Mouse (Mus musculus) adrenal gland, adult (tissue): Measurements from ENCODE around the gene Rapsn.

Experiments used
- DNase-seq, 2 experiments: peaks; one replicate each; pipeline ENCODE4 v3.0.0; 2022 to 2023; ENCODE audit warnings: low spot score in 1 of 2; ENCODE audit not compliant: inconsistent age in 2 of 2

Rapsn gene

DNA sequence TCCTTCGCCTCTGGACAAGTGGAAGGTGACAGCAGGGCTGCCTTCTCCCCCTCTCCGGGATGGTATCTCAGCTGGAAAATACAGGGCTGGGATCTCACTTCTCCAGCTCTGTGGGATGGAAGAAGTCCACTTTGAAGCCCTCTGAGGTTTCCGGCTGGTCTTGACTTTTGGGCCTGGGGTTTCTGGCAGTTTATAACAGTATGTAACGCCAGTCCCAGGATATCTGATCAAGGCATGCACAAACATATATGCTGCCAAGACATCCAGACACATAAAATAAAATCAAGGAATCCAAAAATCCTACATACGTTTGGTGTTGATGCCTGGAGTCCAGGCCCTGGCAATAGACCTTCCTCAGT is 43.6 kb downstream of the Rapsn start:
- DNase-seq: no peak

DNA sequence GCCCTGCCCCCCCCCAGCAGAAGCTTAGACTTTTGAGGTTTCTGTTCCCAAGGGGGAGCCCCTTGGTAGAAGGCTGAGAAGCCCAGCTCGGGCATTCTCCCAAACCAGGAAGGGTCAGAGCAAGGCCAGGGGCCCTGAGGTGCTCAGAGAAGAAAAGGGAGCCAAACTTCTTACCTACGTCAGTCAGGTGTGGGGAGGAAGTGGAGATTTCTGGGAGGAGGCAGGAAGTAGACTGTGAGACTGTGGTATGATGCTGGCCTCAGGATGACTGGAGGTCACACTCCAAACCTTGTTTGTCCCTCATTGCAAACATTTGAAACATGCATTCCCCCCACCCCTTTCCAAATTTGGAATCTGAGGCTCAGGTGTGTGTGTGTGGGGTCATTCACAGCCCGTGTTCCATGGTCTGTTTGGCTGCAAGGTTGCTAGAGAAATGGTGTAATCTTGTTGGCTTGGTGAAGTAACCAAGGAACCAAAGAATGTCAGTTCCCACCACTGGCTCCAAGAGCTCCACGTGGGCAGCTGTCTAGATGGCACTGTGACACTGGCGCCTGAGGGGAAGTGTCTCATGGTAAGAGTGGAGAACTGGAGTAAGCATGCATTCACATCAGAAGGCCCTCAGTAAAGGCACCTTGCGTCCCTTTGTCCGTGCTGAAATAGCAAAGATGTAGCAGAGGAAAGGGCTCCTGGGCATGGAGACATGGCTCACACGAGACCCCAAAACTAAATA is 45.5 kb downstream of the Rapsn start:
- DNase-seq: peak in 1 of 2 experiments; percentile 35

DNA sequence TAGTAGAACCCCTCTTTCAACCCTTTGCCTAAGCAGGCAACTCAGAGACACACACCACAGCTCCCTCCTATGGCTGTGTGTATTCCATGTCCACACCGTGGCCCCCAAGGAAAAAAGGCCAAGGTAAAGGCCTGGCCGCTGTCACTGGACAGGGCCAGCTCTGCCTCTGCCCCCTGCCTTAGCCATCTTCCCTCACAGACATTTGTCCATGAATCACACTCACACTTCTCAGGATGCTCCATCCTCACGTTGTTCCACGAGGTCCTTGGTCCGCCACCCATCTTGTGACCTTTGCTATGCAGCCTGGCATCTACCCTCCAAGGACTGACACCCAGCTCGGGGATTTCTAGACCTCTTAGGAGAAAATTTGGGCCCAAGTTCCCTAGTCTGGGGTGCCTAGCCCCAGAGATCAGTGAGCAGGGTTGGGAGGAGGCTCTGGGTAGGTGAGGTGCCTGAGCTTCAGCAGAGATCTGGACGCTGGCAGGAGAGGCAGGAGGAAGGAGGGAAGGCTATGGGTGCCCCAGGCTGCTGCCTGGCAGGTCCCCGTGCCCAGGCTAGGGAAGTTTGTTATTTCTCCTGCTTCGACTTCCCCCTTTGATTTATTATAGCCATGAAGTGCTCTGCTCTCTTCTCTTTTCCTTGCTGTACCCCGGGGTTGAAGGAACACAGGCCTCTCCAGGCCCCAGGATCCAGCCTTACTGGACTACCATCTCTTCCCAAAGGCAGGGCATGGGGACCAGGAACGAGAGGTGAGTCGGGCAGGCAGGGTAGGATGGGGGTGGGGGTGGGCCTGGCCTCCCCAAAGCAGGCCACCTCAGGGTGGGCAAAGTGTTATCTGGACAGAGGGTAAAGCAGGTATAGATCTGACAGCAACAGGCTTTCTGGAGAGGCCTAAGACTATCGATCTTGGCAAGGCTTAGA is 46.6 kb downstream of the Rapsn start, which contains the start of gene Spi1:
TSS of gene Spi1 (plus strand) at position 616 of the 921 bp plus-strand sequence.
- DNase-seq: peak in 1 of 2 experiments; percentile 32

DNA sequence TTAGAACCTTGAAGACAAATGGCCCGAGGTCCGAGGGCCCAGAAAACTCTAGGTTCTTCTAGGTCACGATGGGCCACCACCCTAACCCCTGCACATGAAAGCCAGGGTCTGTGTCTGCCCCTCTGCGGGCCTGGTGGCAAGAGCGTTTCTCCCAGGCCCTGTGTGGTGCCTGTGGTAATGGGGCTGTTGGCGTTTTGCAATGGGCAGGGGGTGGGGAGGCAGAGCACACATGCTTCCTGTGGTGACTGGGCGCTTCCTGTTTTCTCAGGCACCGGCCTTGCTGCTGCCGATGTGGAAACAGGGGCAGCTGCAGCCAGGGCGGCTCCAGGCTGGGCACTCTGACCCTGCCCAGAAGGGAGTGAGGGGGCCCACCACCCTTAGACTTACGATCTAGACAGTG is 47.4 kb downstream of the Rapsn start:
- DNase-seq: peak; percentile 51 to 74

DNA sequence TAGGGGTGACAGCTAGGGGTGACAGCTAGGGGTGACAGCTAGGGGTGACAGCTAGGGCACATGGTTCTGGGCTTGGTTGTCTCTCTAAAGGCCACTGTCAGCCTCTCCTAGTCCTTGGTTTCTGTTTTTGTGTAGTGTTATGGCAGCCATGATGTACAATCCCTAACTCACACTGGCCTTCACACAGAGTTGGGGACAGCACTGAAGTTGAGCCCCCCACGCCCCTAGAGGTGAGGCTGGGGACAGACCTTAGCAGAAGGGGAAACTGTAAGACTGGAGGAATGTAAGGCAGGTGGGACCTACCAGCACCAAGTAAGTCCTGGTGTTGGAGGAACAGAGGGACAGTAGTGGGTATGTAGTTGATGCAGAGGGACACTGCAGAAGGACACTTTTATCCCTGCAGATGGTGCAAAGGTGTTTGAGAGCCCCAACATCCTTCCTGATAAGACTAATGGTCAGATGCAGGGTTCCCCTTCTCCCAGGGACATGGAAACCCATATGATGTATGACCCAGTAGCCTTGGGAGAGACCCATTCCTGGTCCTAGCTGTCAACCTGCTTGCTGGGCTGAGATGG is 48.0 kb downstream of the Rapsn start:
- DNase-seq: peak in 1 of 2 experiments; percentile 28

DNA sequence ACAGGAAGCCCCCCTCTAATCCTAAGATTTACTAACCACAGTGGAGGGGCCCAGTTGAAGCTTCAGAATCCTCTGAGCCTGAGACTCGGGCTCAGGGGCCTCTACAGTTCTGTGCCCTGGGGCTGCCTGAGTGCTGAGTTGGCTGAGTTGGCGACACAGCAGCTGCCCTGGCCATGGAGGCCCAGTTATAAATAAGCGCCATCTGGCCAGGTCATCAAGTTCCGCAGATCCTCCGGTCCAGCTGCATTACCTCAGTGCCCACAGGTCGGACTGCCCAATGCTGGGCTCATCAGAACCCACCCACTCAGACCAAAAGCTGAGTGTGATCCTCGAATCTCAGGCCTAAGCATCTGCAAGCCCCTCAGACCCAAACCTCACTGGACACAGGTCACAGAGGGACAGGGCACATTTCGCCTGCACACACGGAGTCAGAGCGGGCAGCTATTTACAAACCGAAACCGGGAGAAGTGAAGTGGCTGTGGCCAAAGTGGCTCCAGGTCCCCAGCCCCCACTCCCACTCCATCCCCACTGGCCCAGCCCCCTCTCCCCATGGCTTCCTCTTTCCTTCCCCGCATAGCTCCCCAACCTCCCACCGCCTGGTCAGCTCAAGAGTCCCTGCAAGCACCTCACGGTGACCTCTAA is 48.9 kb downstream of the Rapsn start:
- peak in 1 of 2 experiments; percentile 52 for DNase-seq

DNA sequence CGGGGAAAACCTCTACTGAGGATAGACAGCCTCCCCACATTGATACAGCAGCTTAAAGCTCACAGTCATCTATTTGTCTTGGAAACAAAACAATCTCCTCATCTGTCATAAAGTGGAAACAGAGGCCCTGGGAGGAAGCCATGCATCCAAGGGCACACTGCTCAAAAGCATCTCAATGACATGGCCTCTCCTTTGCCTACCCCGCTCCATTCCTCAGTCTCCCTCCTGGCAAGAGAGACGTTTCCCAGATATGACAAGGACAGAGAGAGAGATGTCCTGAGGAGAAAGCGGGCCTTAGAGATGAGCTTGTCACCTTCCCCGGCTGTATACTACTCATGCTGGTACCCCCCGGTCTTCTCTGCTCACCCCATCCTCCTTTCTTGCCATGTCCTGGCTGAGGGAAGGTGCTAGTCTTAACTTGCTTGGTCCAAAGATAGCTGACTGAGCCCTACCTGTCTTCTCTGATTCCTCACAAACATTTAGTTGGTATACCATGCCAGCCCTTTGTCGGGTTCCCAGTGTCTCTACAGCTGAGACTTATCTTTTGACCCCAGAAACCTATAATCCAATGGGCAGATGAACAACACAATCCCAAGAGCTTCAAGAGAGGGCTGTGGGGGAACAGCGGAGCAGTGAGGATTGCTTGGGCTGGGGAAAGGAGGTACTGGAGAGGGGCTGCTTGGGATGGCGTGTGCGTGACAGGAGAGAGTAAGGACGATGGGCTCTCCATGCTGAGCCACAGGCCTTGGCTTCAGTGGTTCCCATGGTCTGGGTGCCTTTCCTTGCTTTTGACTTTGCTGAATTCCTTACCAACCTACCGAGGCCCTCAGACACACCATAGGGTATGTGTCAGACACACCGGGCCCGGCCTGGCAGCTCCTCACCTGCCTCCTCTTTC is 50.3 kb downstream of the Rapsn start:
- DNase-seq: no peak

DNA sequence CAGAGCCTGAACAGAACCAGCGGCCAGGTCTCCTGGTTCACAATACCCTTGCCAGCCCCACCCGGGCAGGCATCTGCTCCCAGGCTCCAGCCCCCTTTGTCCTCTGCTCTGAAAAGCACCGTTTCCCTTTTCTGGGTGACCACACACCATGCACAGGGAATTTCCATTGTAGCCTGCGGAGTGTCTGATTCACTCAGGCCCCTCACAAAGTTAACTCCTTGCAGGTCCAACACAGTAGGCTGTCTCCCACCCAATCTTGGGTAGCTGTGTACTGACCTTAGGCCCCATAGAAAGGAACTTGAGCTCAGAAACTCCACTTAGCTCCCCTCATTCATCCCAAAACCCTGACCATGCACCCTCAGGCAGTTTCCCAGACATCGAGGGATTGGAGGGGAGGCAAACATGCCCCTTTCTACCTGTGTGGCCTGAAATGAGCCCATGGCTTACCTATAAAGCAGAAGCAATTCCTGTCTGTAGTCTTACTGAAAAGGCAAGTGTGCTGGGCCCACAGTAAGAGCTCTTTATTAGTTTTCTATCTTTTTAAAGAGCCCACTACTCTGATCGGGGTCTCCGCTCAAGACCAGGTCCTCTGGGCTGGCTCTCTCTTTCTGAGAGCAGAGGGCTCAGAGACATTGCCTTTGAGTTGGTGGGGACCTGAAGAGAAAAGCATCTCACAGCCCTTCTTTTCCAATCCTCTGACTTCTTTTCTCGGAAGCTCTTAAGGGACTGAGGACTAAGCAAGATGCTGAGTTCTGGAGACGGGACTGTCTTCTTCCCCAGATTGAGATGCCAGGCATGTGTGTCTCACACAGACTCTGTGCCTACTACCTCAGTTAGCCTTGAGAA is 51.2 kb downstream of the Rapsn start:
- DNase-seq: peak in 1 of 2 experiments; percentile 46

DNA sequence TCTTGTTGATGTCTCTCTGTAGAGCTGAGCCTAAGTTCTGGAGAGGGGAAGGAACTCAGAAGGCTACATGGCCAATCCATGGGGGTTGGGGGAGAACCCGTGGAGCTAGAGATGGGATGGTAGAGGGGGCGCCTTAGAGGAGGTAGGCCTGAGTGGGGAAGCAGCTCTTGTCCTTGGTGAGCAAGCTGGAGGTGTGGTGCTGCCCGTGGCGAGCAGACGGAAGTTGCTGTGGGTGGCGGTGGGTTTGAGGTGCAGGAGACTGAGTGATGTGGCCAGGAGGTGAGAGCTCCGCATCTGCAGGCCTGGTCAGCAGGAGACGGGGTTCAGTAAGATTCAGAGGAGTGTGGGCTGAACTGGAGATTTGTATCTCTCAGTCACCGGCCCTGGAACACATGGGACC is 52.0 kb downstream of the Rapsn start:
- DNase-seq: peak in 1 of 2 experiments; percentile 18

DNA sequence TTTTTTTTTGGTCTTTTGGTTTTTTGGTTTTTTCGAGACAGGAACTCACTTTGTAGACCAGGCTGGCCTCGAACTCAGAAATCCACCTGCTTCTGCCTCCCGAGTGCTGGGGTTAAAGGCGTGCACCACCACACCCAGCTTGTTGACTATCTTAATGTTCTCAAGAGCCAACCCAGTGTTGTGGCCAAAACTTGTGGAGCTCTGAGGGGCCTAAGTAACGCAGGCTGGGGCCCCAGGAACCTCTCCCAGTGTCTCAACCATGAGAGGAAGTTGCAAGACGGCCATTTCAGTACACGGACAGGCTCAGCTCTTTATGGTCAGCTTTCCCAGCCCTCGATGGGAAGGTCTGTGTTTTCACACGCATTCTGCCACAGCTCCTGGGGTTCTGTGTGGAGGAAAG is 53.6 kb downstream of the Rapsn start:
- no peak for DNase-seq

DNA sequence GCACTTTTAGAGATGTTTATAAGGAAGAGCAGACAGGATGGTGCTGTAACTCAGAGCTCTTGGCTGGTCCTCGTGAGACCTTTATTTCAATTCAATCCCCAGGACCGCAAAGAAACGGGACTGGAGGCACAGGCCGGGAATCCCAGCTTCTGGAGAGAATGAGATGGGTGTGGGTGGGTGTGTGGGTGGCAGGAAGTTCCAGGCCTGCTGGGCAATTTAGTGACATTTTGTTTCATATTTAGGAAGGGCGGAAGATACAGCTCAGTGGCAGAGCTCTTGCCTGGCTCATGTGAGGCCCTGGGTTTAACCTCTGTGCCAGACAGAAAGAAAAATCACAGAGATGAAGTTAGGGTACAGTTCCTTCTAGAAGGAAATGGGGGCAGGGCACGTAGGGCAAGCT is 54.8 kb downstream of the Rapsn start:
- no peak for DNase-seq

DNA sequence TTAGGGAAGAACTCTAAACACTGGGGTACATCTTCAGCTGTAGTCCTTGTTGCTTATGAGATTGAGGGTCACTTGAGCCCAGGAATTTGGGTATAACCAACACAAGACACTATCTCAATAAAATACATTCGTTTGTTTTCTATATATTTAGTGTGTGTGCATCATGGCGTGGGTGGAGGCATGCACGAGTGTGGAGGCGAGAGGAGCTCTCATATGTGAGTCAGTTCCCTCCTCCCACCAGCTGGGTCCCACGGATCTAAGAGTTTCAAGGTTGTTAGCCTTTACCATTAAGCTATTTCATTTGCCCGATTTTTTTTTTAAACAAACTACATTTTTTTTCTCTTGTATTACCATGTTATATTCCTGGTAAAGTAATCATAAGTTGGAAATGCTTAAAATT is 55.4 kb downstream of the Rapsn start:
- DNase-seq: no peak
